Mouse (Mus musculus) cerebellum, adult (tissue): ENCODE data around the gene Rbck1.
"Not testable (repeated sequence)": the region's sequence is repeated elsewhere in the genome, so short reads cannot be mapped to it uniquely, and the experiment has no call there.

ENCODE experiments used
- ATAC-seq: cut with Nextera tagmentation; 2 replicates; pipeline ENCODE4 v1.9.2; 2017; ENCODE audit warnings: mild to moderate bottlenecking, moderate library complexity, mixed read lengths; ENCODE audit not compliant: insufficient number of reproducible peaks, low FRiP score, low TSS enrichment

Rbck1 gene

GRCm38 (mm10) chr2:152332101-152332825 is at the start of gene Rbck1:
TSS of gene Rbck1 (minus strand) at chr2:152332653.
- peak; percentile 97 for ATAC-seq

- no peak for ATAC-seq
Observed at GRCm38 (mm10) chr2:152376345-152376741, 43.9 kb upstream of the Rbck1 start, which contains the start of gene Nrsn2. TSS of gene Nrsn2 (minus strand) at chr2:152376638.

GRCm38 (mm10) chr2:152375652-152376344 is 43.3 kb upstream of the Rbck1 start:
- ATAC-seq, result 0 out of 2 replicates have a peak, but pooled peaks have one; percentile 45

- ATAC-seq, result no peak
Observed at GRCm38 (mm10) chr2:152373547-152373946, 41.1 kb upstream of the Rbck1 start.

GRCm38 (mm10) chr2:152372661-152373060 is 40.2 kb upstream of the Rbck1 start:
- ATAC-seq, result no peak

GRCm38 (mm10) chr2:152372104-152372503 is 39.7 kb upstream of the Rbck1 start:
- ATAC-seq, result no peak

- ATAC-seq, result 0 out of 2 replicates have a peak, but pooled peaks have one; percentile 45
Observed at GRCm38 (mm10) chr2:152368532-152369140, 36.2 kb upstream of the Rbck1 start.

GRCm38 (mm10) chr2:152367917-152368316 is 35.5 kb upstream of the Rbck1 start:
- no peak for ATAC-seq

- ATAC-seq, result peak; percentile 75; the same call in 1 of the 2 replicates
Observed at GRCm38 (mm10) chr2:152363245-152364147, 31.0 kb upstream of the Rbck1 start.

- ATAC-seq, result no peak
Observed at GRCm38 (mm10) chr2:152361193-152361592, 28.7 kb upstream of the Rbck1 start.

GRCm38 (mm10) chr2:152360271-152360775 is 27.9 kb upstream of the Rbck1 start:
- no peak for ATAC-seq

GRCm38 (mm10) chr2:152359616-152360015 is 27.2 kb upstream of the Rbck1 start:
- no peak for ATAC-seq

- ATAC-seq, result not testable (repeated sequence)
Observed at GRCm38 (mm10) chr2:152358977-152359376, 26.5 kb upstream of the Rbck1 start.

GRCm38 (mm10) chr2:152357254-152357653 is 24.8 kb upstream of the Rbck1 start:
- no peak for ATAC-seq

GRCm38 (mm10) chr2:152349842-152350540 is 17.5 kb upstream of the Rbck1 start:
- ATAC-seq, result no peak

GRCm38 (mm10) chr2:152349205-152349604 is 16.8 kb upstream of the Rbck1 start:
- ATAC-seq, result no peak

- ATAC-seq, result no peak
Observed at GRCm38 (mm10) chr2:152347722-152348121, 15.3 kb upstream of the Rbck1 start.

GRCm38 (mm10) chr2:152346776-152347465 is 14.5 kb upstream of the Rbck1 start:
- no peak for ATAC-seq

- ATAC-seq, result no peak
Observed at GRCm38 (mm10) chr2:152345393-152345792, 12.9 kb upstream of the Rbck1 start.
